Mouse (Mus musculus) layer of hippocampus, postnatal 14 days (tissue): Measurements from ENCODE around the gene Mansc4. TPM values are rescaled to one million over a fixed set of nuclear protein-coding genes. Genes with fewer than 3 reads are reported as not detected.

Experiments
- DNase-seq, 2 experiments: peaks; one replicate each; pipeline ENCODE4 v3.0.0; 2021 to 2022; ENCODE audit warnings: low spot score in 2 of 2, mixed read lengths in 1 of 2
- total RNA-seq, 2 experiments: library from RNA; stranded (reverse); gene quantifications; 2 replicates each; pipeline ENCODE4 v1.2.3; 2021

Mansc4 gene
- total RNA-seq, 2 experiments from 2014 or later, result 0.45 to 1.1 TPM

- DNase-seq, result no peak
Measured at GRCm38 (mm10) chr6:147030096-147030885, 56.5 kb downstream of the Mansc4 start.

GRCm38 (mm10) chr6:147029591-147029990 is 57.2 kb downstream of the Mansc4 start:
- no peak for DNase-seq

GRCm38 (mm10) chr6:147028396-147028795 is 58.4 kb downstream of the Mansc4 start:
- no peak for DNase-seq

Other genes with a start within 250 kb of the Mansc4 start
- not detected for gene Smco2, start 236.9 kb downstream of the Mansc4 start, total RNA-seq
- gene Ppfibp1, start 198.5 kb downstream of the Mansc4 start, total RNA-seq, result 10 to 100 TPM; 56.8 to 61.1 TPM
- gene 1700034J05Rik, start 132.6 kb downstream of the Mansc4 start, total RNA-seq, result not detected
- gene Rep15, start 54.4 kb downstream of the Mansc4 start, total RNA-seq, result 1 to 10 TPM; 2.3 to 2.6 TPM
- 10 to 100 TPM; 35.9 to 42.5 TPM for gene Mrps35, start 44.3 kb downstream of the Mansc4 start, total RNA-seq
- 10 to 100 TPM; 21.9 to 23.8 TPM for gene Klhl42, start 4.3 kb upstream of the Mansc4 start, total RNA-seq
- 1 to 10 TPM; 2.5 to 2.8 TPM for gene Pthlh, start 177.2 kb upstream of the Mansc4 start, total RNA-seq